Mouse (Mus musculus) small intestine, adult 2 months (tissue): ENCODE measurements around the gene Tsnax.

Experiments
- CTCF ChIP-seq: fragments of 200-500 bp; IDR thresholded peaks from 2 replicates; pipeline ENCODE4 v1.5.1; 2012; ENCODE audit warnings: low read depth, mild to moderate bottlenecking, control low read depth, inconsistent platforms, low read length, moderate library complexity, mixed read lengths; ENCODE audit not compliant: insufficient replicate concordance, insufficient read length; ENCODE audit errors: extremely low read depth
- POLR2A ChIP-seq: fragments of 200-500 bp; IDR thresholded peaks from 2 replicates; pipeline ENCODE4 v1.6.1; 2012; ENCODE audit warnings: low read depth, mild to moderate bottlenecking, control low read depth, inconsistent platforms, low read length, moderate library complexity

GRCm38 (mm10) chr8:125069304-125069703 lies 56.5 kb downstream of the Tsnax start:
- TF ChIP-seq CTCF: no peak
- no peak for TF ChIP-seq POLR2A
